Mouse (Mus musculus) embryonic facial prominence, embryonic 15.5 days (tissue): ENCODE results near the gene Vipas39. TPM values are rescaled to one million over a fixed set of nuclear protein-coding genes. Genes with fewer than 3 reads are reported as not detected.

ENCODE experiments used
- ATAC-seq: fragments of 200-750 bp; cut with Nextera tagmentation; 2 replicates; pipeline ENCODE4 v1.8.0; 2017; ENCODE audit warnings: low read depth, moderate TSS enrichment; ENCODE audit not compliant: insufficient number of reproducible peaks, low FRiP score, low TSS enrichment
- H3K27ac ChIP-seq: fragments of 300-500 bp; sonication (generic); replicated peaks from 2 replicates; pipeline ENCODE4 v1.5.1; 2015; ENCODE audit warnings: mild to moderate bottlenecking, inconsistent platforms
- H3K27me3 ChIP-seq: fragments of 300-500 bp; sonication (generic); 2 replicates; pipeline ENCODE4 v1.6.1; 2015; ENCODE audit warnings: inconsistent platforms
- H3K36me3 ChIP-seq: fragments of 300-500 bp; sonication (generic); 2 replicates; pipeline ENCODE4 v1.6.1; 2015; ENCODE audit warnings: mild to moderate bottlenecking, inconsistent platforms
- H3K4me1 ChIP-seq: fragments of 300-500 bp; sonication (generic); 2 replicates; pipeline ENCODE4 v1.6.1; 2015; ENCODE audit warnings: inconsistent platforms
- H3K4me2 ChIP-seq: fragments of 300-500 bp; sonication (generic); replicated peaks from 2 replicates; pipeline ENCODE4 v1.6.1; 2015; ENCODE audit warnings: mild to moderate bottlenecking, inconsistent platforms
- H3K4me3 ChIP-seq: fragments of 300-500 bp; sonication (generic); replicated peaks from 2 replicates; pipeline ENCODE4 v1.5.1; 2015; ENCODE audit warnings: mild to moderate bottlenecking, inconsistent platforms
- H3K9ac ChIP-seq: fragments of 300-500 bp; sonication (generic); 2 replicates; pipeline ENCODE4 v1.6.1; 2015; ENCODE audit warnings: inconsistent platforms
- H3K9me3 ChIP-seq: fragments of 300-500 bp; sonication (generic); replicated peaks from 2 replicates; pipeline ENCODE4 v1.6.1; 2016; ENCODE audit warnings: inconsistent platforms
- WGBS: fragments of 180-500 bp; shearing (Covaris S2); methylation state at CpG from one replicate; pipeline ENCODE4 v1.1.7; 2015; 5-methylcytosine and 5-hydroxymethylcytosine counted together
- polyA plus RNA-seq: library from polyadenylated mRNA; unstranded; fragments of >200 nt; fragmentation: Nextera tagmentation; extraction: Ambion mirVana; gene quantifications from 2 replicates; pipeline ENCODE4 v1.2.1, GENCODE M21; 2015

Gene Vipas39
- polyA plus RNA-seq, 1 experiment from 2014 or later, result 44.2 TPM

GRCm38 (mm10) chr12:87265444-87265843 is 612 bp downstream of the Vipas39 start:
- Histone ChIP-seq H3K4me3 (peak overlapping the region; percentile 80), H3K27ac (peak overlapping the region; percentile 91), H3K9me3 (no peaks in the 10 kb centered on the region), H3K27me3 (no peaks in the 10 kb centered on the region), H3K9ac (peak overlapping the region; percentile 84), H3K4me1 (peaks cover 14% of the 10 kb centered on the region), H3K4me2 (peak overlapping the region; percentile 82), H3K36me3 (peaks cover 49% of the 10 kb centered on the region)
- 17% methylated on average over 11 of the region's 11 CpGs for WGBS
- no peak for ATAC-seq

- 95% methylated on average over 8 of the region's 8 CpGs for WGBS
- no peaks in the 10 kb centered on the region for H3K27me3 ChIP-seq
These were observed 5.5 kb downstream of the Vipas39 start for GRCm38 (mm10) chr12:87260562-87260961.

GRCm38 (mm10) chr12:87256629-87257028 is 9.4 kb downstream of the Vipas39 start:
- Histone ChIP-seq H3K4me1 (no peaks in the 10 kb centered on the region), H3K9me3 (no peaks in the 10 kb centered on the region), H3K36me3 (peaks cover 80% of the 10 kb centered on the region), H3K9ac (no peak overlapping the region), H3K27me3 (no peaks in the 10 kb centered on the region), H3K27ac (no peak overlapping the region), H3K4me2 (no peak overlapping the region), H3K4me3 (no peak overlapping the region)
- 91% methylated on average over 5 of the region's 5 CpGs for WGBS
- no peak for ATAC-seq

More at GRCm38 (mm10) chr12:87260562-87260961, 5.5 kb downstream of the Vipas39 start:
- Histone ChIP-seq H3K9me3 (no peaks in the 10 kb centered on the region), H3K4me3 (no peak overlapping the region), H3K9ac (no peak overlapping the region), H3K4me1 (peaks cover 5% of the 10 kb centered on the region; the same call in 1 of the 2 replicates), H3K36me3 (peaks cover 65% of the 10 kb centered on the region), H3K27ac (no peak overlapping the region), H3K4me2 (no peak overlapping the region)
- no peak for ATAC-seq

- no peak overlapping the region for H3K4me3 ChIP-seq
- no peak overlapping the region for H3K4me2 ChIP-seq
- H3K9ac ChIP-seq, result no peak overlapping the region
- no peaks in the 10 kb centered on the region for H3K9me3 ChIP-seq
- H3K36me3 ChIP-seq, result peaks cover 89% of the 10 kb centered on the region
- H3K27ac ChIP-seq, result no peak overlapping the region
- 92% methylated on average over 6 of the region's 6 CpGs for WGBS
- H3K27me3 ChIP-seq, result no peaks in the 10 kb centered on the region
- H3K4me1 ChIP-seq, result no peaks in the 10 kb centered on the region
- no peak for ATAC-seq
These were observed 12.2 kb downstream of the Vipas39 start for GRCm38 (mm10) chr12:87253878-87254277.

- ATAC-seq, result no peak
- Histone ChIP-seq H3K9ac (no peak overlapping the region), H3K36me3 (peaks cover 84% of the 10 kb centered on the region), H3K4me2 (no peak overlapping the region), H3K27ac (no peak overlapping the region), H3K27me3 (no peaks in the 10 kb centered on the region), H3K9me3 (no peaks in the 10 kb centered on the region), H3K4me1 (no peaks in the 10 kb centered on the region), H3K4me3 (no peak overlapping the region)
- 88% methylated on average over 6 of the region's 6 CpGs for WGBS
These were observed 15.9 kb downstream of the Vipas39 start for GRCm38 (mm10) chr12:87250161-87250560.

- H3K27ac ChIP-seq, result no peak within 1 kb of the TSS
- H3K9ac ChIP-seq, result no peak within 1 kb of the TSS
- ATAC-seq, result no peak
- 92% methylated on average over 1 of the region's 1 CpGs for WGBS
- H3K9me3 ChIP-seq, result no peaks in the 10 kb centered on the region
- H3K4me2 ChIP-seq, result no peak within 1 kb of the TSS
- peaks cover 44% of the 10 kb centered on the region for H3K36me3 ChIP-seq
- no peaks in the 10 kb centered on the region for H3K27me3 ChIP-seq
- H3K4me3 ChIP-seq, result no peak within 1 kb of the TSS
- no peaks in the 10 kb centered on the region for H3K4me1 ChIP-seq
These were observed 27.4 kb downstream of the Vipas39 start, which contains the start of gene Noxred1 for GRCm38 (mm10) chr12:87238632-87239031. TSS of gene Noxred1 (minus strand) at chr12:87238732.

GRCm38 (mm10) chr12:87236882-87237483 is 29.1 kb downstream of the Vipas39 start:
- ATAC-seq, result no peak
- Histone ChIP-seq H3K4me3 (no peak overlapping the region), H3K36me3 (peaks cover 36% of the 10 kb centered on the region), H3K4me1 (no peaks in the 10 kb centered on the region), H3K27me3 (no peaks in the 10 kb centered on the region), H3K9me3 (no peaks in the 10 kb centered on the region), H3K9ac (no peak overlapping the region), H3K4me2 (no peak overlapping the region), H3K27ac (no peak overlapping the region)
- 78% methylated on average over 5 of the region's 5 CpGs for WGBS

- Histone ChIP-seq H3K36me3 (no peaks in the 10 kb centered on the region), H3K9ac (no peak overlapping the region), H3K4me2 (no peak overlapping the region), H3K9me3 (no peaks in the 10 kb centered on the region), H3K4me3 (no peak overlapping the region), H3K4me1 (no peaks in the 10 kb centered on the region), H3K27me3 (no peaks in the 10 kb centered on the region), H3K27ac (no peak overlapping the region)
- ATAC-seq, result no peak
These were observed 35.6 kb downstream of the Vipas39 start for GRCm38 (mm10) chr12:87230379-87230895.

GRCm38 (mm10) chr12:87229633-87230032 is 36.4 kb downstream of the Vipas39 start:
- Histone ChIP-seq H3K4me1 (no peaks in the 10 kb centered on the region), H3K27ac (no peak overlapping the region), H3K9me3 (no peaks in the 10 kb centered on the region), H3K4me2 (no peak overlapping the region), H3K4me3 (no peak overlapping the region), H3K27me3 (no peaks in the 10 kb centered on the region), H3K36me3 (no peaks in the 10 kb centered on the region), H3K9ac (no peak overlapping the region)
- 85% methylated on average over 2 of the region's 2 CpGs for WGBS
- no peak for ATAC-seq

- Histone ChIP-seq H3K27me3 (no peaks in the 10 kb centered on the region), H3K9ac (no peak overlapping the region), H3K27ac (no peak overlapping the region), H3K4me1 (no peaks in the 10 kb centered on the region), H3K9me3 (no peaks in the 10 kb centered on the region), H3K36me3 (no peaks in the 10 kb centered on the region), H3K4me3 (no peak overlapping the region), H3K4me2 (no peak overlapping the region)
- WGBS, result 72% methylated on average over 7 of the region's 7 CpGs
- ATAC-seq, result no peak
These were observed 39.3 kb downstream of the Vipas39 start for GRCm38 (mm10) chr12:87226801-87227200.

- no peak overlapping the region for H3K9ac ChIP-seq
- WGBS, result 60% methylated on average over 10 of the region's 10 CpGs
- no peak for ATAC-seq
- H3K27ac ChIP-seq, result no peak overlapping the region
- no peak overlapping the region for H3K4me3 ChIP-seq
- no peaks in the 10 kb centered on the region for H3K36me3 ChIP-seq
- no peaks in the 10 kb centered on the region for H3K27me3 ChIP-seq
- H3K9me3 ChIP-seq, result no peaks in the 10 kb centered on the region
- no peaks in the 10 kb centered on the region for H3K4me1 ChIP-seq
- H3K4me2 ChIP-seq, result no peak overlapping the region
These were observed 41.1 kb downstream of the Vipas39 start for GRCm38 (mm10) chr12:87224950-87225349.

GRCm38 (mm10) chr12:87219362-87219761 is 46.7 kb downstream of the Vipas39 start:
- Histone ChIP-seq H3K4me3 (no peak overlapping the region), H3K9me3 (no peaks in the 10 kb centered on the region), H3K4me1 (no peaks in the 10 kb centered on the region), H3K36me3 (no peaks in the 10 kb centered on the region), H3K4me2 (no peak overlapping the region), H3K27me3 (no peaks in the 10 kb centered on the region), H3K27ac (no peak overlapping the region), H3K9ac (no peak overlapping the region)
- 56% methylated on average over 7 of the region's 7 CpGs for WGBS
- no peak for ATAC-seq
